Mouse (Mus musculus): Measurements from ENCODE around the gene Gm45062. TPM values are rescaled to one million over a fixed set of nuclear protein-coding genes. Genes with fewer than 3 reads are reported as not detected.
A peak's percentile ranks its signal among the peaks of the same experiment; 100 is the strongest.
"Not testable (repeated sequence)": the region's sequence is repeated elsewhere in the genome, so short reads cannot be mapped to it uniquely, and the experiment has no call there.

Gm45062 gene
- polyA plus RNA-seq, 3 experiments from 2014 or later: 42.7 to 55.6 (median 46.5) TPM

DNA sequence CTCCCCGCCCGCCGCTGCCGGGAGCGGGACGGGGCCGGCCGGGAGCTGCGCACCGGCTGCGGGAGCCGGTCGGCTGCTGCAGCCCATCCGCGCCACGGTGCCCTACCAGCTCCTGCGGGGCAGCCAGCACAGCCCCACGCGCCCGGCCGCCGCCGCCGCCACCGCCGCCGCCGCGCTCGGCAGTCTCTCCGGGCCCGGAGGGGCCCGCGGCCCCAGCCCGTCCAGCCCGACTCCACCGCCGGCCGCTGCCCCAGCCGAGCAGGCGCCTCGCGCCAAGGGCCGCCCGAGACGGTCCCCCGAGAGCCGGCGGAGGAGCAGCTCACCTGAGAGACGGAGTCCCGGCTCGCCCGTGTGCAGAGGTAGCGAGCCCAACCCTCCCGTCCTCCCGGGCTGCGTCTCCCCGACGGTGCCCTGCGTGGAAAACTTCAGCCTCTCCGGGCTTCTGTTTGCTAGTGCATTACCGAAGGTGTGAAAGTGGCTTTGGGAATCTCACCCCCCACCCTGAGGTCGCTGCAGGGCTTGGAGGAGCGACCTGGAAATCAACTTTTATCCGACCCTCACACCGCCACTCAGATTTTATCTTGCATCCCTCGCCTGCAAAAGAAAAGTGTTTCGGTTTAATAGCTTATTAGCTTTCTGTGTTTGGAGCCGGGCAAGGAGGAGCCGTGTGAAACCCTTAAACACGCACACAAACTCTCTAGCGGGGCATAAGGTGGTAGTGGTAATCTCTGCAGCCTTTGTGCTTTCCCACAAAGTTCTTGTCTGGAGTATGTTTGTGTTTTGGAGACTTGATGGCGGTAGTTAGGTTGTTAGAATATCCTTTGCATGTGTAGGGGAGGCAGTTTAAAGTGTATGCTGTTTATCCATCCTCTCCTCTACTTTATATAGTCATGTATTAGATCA is 251.0 kb downstream of the Gm45062 start:
- ATAC-seq: peak; percentile 5

DNA sequence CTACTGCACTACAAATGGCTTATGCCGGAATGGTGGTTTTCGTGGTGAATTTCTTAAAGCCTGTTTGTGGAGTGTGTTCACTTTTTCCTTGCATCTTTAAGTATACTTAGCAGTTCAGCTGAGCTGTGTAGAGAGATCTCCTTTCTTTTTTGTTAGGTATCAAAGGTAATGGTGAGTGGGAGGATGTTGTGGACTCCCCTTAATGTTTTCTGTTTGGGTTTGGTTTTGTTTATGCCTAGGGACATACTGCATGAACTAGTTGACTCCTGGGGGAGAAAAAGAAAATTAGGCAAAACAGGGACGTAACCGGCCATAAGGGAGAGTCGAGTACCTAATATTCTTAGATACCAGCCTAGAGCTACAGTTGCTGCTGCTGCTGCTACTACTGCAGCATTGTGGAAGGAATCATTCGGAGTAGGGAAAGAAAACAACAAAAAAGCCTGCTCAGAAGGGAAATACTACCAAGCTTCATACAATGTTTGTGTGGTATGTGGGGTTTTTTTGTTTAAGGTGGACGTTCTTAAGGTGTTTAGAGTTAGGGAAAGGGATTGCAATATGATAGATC is 251.7 kb downstream of the Gm45062 start:
- peak; percentile 10 for ATAC-seq

DNA sequence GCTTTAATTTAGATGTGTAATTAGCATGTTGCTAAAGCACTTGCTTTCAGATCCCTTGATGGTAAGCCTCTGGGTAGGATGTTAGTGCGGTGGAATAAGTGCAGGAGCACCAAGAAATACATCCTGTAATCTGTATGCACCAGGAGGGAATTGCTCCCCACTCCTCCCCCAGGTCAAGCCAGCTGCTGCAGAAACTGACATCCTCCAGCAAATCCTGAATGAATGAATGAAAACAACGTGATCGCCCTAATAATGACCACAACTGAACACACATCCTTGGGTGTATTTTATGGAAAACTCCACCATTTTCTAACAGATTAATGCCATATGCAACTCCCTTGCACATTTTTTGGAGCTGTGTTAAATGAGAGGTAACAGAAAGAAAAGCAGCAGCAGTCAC is 252.2 kb downstream of the Gm45062 start:
- ATAC-seq: no peak

- no peak for ATAC-seq
Observed at GRCm38 (mm10) chr6:8512416-8512815, 253.2 kb downstream of the Gm45062 start.

DNA sequence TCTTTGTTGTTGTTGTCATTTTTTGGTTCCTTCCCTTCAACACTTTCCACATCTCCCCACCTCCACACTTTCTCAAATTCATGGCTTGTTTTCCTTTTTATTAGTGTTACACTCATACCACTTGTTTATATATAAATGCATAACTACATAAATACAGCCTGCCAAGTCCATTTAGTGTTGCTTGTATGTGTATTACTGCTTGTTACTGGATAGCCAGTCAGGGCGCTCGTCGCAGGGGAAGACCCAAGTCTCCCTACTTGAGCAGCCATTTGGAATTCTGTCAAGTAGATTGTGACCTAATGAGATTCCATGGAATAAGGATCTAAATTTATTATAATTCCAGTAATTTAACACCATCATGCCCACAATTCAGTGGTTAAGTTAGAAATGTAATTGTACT is 260.4 kb downstream of the Gm45062 start:
- no peak for ATAC-seq

- ATAC-seq: no peak
Observed at GRCm38 (mm10) chr6:8521231-8521630, 262.0 kb downstream of the Gm45062 start.

GRCm38 (mm10) chr6:8524717-8525116 is 265.5 kb downstream of the Gm45062 start:
- ATAC-seq: peak; percentile 63

DNA sequence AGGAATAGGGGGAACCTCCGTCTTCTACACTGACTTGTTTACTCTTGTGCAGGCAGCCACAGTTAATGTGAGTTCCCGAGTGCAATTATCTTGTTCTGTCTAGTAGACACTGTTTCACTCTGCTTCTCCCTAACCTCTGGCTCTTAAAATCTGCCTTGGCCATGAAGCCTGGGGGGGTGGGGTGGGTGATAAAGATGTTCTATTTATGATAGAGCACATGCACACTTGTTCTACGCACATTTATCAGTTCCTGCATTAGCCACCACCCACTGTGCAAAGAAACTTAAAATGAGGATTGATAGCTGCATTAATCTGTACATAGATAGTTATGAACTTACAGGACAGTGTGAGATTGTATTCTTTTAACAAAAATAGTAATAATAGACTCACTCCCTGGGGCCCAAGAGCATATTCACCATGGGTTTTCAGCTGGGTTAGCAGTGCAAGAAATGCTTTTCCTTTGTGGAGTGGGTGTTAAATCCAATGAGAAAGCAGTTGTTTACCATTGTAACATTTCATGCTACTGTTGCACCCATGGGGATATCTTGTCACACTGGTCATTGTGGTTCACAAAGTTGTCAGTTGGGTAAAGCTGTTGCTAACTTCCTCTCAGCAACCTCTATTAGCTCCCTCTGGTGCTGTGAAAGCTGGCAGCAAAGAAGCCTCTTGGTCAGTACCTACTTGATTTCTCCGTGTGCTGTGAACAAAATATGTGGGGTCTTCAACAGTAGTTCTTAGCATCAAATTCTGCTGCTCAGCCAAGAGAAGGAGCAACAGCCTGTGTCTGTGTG is 272.0 kb downstream of the Gm45062 start:
- no peak for ATAC-seq

DNA sequence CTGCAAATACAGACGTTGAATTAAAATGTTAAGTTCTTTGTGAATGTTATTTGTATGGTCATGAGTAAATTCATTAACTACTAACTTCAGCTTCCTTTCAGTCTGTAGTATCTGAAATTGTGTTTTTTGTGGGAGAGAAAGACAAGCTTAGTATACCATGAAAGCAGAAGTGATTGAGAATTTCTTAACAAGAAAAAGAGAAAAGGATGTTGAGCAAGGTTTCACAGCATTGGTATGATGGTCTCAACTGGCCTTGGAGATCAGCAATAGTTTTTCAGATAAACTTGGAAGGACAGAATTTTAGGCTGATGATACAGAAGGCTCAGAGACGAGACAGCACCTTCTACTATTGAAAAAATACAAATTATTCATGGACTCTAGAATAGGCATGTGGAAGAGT is 277.7 kb downstream of the Gm45062 start:
- no peak for ATAC-seq

- ATAC-seq: not testable (repeated sequence)
Observed at GRCm38 (mm10) chr6:8541531-8541930, 282.3 kb downstream of the Gm45062 start.

DNA sequence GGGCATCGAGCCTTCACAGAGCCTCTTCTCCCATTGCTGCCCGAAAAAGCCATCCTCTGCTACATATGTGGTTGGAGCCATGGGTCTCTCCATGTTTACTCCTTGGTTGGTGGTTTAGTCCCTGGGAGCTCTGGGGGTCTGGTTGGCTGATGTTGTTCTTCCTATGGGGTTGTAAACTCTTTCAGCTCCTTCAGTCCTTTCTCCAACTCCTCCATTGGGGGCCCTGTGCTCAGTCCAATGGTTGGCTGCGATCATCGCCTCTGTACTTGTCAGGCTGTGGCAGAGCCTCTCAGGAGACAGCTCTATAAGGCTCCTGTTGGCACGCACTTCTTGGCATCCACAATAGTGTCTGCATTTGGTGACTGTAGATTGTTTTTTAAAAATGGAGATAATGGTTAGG is 285.6 kb downstream of the Gm45062 start:
- no peak for ATAC-seq

- ATAC-seq: no peak
Observed at GRCm38 (mm10) chr6:8545780-8546179, 286.5 kb downstream of the Gm45062 start.

GRCm38 (mm10) chr6:8551155-8551554 is 291.9 kb downstream of the Gm45062 start:
- no peak for ATAC-seq

GRCm38 (mm10) chr6:8556849-8557571 is 297.8 kb downstream of the Gm45062 start:
- ATAC-seq: peak; percentile 73

DNA sequence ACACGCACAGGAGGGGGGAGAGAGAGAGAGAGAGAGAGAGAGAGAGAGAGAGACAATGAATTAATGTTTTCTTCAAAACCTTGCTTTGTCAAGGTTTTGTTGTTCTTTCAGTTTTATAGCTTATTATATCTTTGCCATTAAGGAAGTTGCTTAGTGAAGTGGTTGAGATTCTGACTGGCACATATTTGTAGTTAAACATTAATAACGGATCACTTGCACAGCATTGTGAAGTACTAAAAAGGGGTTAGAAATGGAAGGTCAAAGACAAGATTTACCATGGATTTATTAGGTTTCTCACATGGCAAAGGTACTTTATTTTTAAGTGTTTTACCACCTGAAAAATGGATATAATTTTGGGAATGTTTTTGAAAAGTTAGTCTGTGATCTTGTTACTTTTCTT is 301.4 kb downstream of the Gm45062 start:
- ATAC-seq: no peak

DNA sequence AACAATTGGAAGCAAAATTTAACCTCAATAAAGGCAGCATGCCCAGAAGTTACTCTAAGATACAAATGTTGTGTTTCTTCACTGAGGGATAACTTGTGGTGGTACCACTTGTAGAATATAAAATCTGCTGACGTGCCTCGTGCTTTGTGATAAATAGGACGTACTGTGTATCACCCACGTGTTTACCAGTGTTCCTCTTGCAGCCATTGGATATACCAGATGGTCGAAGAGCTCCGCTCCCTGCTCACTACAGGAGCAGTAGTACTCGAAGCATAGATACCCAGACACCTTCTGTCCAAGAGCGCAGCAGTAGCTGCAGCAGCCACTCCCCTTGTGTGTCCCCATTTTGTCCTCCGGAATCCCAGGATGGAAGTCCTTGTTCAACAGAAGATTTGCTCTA is 323.1 kb downstream of the Gm45062 start:
- ATAC-seq: no peak

DNA sequence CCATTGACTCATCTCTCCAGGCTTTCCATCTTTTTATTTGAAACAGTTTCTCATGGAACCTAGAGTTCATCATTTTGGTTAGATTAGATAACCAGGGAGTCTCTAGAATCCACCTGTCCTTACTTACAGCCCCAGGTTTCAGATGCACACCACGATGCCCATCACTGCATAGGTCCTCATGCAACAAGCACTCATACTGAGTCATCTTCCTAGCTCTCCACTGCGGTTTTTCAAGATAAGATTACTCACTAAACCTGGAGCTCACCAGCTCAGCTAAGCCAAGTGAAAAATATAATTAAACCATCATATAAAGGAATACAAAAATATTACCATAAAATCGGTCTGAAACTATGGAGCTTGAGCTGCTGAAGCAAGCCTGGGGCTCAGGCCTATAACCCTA is 324.6 kb downstream of the Gm45062 start:
- ATAC-seq: no peak

GRCm38 (mm10) chr6:8591665-8592064 is 332.4 kb downstream of the Gm45062 start:
- ATAC-seq: no peak

- peak; percentile 77 for ATAC-seq
Observed at GRCm38 (mm10) chr6:8617369-8617768, 358.1 kb downstream of the Gm45062 start.

GRCm38 (mm10) chr6:8619582-8620350 is 360.5 kb downstream of the Gm45062 start:
- no peak for ATAC-seq

DNA sequence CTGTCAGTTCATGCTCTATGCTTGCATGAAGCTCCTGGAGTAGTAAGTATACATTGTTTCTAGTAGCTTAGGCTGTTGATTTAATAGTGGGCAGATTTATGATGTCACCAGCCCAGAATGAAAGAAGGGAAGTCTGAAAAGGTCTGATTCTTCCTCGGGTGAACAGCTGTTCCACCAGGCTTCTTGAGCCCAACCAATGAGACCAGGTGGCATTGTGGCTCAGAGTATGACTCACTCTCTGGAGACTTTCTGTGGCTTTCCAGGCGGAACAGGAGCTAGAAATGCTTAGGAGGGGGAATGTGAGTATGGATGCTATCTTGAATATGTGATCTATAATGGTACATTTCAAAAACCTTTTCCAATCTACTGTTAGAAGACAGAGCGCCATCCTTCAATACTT is 363.8 kb downstream of the Gm45062 start:
- no peak for ATAC-seq

DNA sequence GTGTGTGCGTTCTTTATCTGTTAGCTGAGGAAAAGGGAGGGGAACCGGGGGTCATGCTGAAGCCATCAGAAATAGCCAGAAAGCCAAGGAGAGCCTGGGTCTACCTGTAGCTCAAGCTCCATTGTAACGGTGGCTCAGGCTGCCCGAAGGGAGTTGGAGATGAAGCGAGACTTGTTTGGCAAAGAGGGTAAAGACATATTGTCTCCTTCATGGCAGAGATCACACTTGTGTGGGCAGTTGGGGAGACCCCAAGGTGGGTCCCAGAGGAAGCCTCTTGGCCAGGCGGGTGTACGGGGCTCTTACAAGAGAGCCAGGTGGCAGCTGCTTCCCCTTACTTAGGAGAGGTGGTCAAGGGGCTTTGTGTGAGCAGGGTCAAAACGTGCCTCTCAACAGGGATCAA is 369.0 kb downstream of the Gm45062 start:
- ATAC-seq: no peak

All from inflammation-experienced regulatory T-cells, adult 6 months (primary cell).